Mouse (Mus musculus) stomach, postnatal 0 days (tissue): ENCODE results near the gene Slc38a2. TPM values are rescaled to one million over a fixed set of nuclear protein-coding genes. Genes with fewer than 3 reads are reported as not detected.
A peak's percentile ranks its signal among the peaks of the same experiment; 100 is the strongest.

Experiments used
- ATAC-seq: fragments of 200-750 bp; cut with Nextera tagmentation; 2 replicates; pipeline ENCODE4 v1.8.0; 2017; ENCODE audit not compliant: low FRiP score, low TSS enrichment
- DNase-seq: peaks from one replicate; pipeline ENCODE4 v3.0.0-alpha.2; 2016; ENCODE audit warnings: low spot score
- H3K27ac ChIP-seq: fragments of 300-500 bp; sonication (generic); replicated peaks from 2 replicates; pipeline ENCODE4 v1.5.1; 2014; ENCODE audit warnings: mild to moderate bottlenecking, control low read depth
- H3K27me3 ChIP-seq: fragments of 300-500 bp; sonication (generic); 2 replicates; pipeline ENCODE4 v1.6.1; 2014; ENCODE audit warnings: low read length; ENCODE audit not compliant: control insufficient read depth, insufficient read depth
- H3K36me3 ChIP-seq: fragments of 300-500 bp; sonication (generic); 2 replicates; pipeline ENCODE4 v1.6.1; 2014; ENCODE audit warnings: low read length, mixed read lengths; ENCODE audit not compliant: control insufficient read depth, insufficient read depth
- H3K4me1 ChIP-seq: fragments of 300-500 bp; sonication (generic); replicated peaks from 2 replicates; pipeline ENCODE4 v1.6.1; 2014; ENCODE audit warnings: antibody characterized with exemption; ENCODE audit not compliant: control insufficient read depth, insufficient read depth
- H3K4me2 ChIP-seq: fragments of 300-500 bp; sonication (generic); replicated peaks from 2 replicates; pipeline ENCODE4 v1.6.1; 2014; ENCODE audit warnings: low read depth, mild to moderate bottlenecking, control low read depth, moderate library complexity
- H3K4me3 ChIP-seq: fragments of 300-500 bp; sonication (generic); 2 replicates; pipeline ENCODE4 v1.5.1; 2014; ENCODE audit warnings: low read depth, low read length, control low read depth
- H3K9ac ChIP-seq: fragments of 300-500 bp; sonication (generic); 2 replicates; pipeline ENCODE4 v1.6.1; 2014; ENCODE audit warnings: mild to moderate bottlenecking, low read length, control low read depth, mixed read lengths
- H3K9me3 ChIP-seq: fragments of 300-500 bp; sonication (generic); 2 replicates; pipeline ENCODE4 v1.6.1; 2016; ENCODE audit warnings: low read length; ENCODE audit not compliant: control insufficient read depth
- CTCF ChIP-seq: IDR thresholded peaks from 2 replicates; pipeline ENCODE4 v1.5.1; 2016; ENCODE audit warnings: antibody characterized with exemption, low read depth, mild to moderate bottlenecking, moderate library complexity
- EP300 ChIP-seq: optimal IDR thresholded peaks from 2 replicates; pipeline ENCODE3; 2016; ENCODE audit warnings: antibody characterized with exemption
- WGBS: fragments of 180-500 bp; shearing (Covaris S2); extraction: QIAGEN DNeasy Blood & Tissue Kit; methylation state at CpG from one replicate; pipeline ENCODE4 v1.1.7; 2014; 5-methylcytosine and 5-hydroxymethylcytosine counted together
- polyA plus RNA-seq: library from polyadenylated mRNA; unstranded; fragments of >200 nt; fragmentation: Nextera tagmentation; extraction: Ambion mirVana; gene quantifications from 2 replicates; pipeline ENCODE4 v1.2.1, GENCODE M21; 2015

Slc38a2 gene
- polyA plus RNA-seq, 1 experiment from 2014 or later: 55.3 TPM

DNA sequence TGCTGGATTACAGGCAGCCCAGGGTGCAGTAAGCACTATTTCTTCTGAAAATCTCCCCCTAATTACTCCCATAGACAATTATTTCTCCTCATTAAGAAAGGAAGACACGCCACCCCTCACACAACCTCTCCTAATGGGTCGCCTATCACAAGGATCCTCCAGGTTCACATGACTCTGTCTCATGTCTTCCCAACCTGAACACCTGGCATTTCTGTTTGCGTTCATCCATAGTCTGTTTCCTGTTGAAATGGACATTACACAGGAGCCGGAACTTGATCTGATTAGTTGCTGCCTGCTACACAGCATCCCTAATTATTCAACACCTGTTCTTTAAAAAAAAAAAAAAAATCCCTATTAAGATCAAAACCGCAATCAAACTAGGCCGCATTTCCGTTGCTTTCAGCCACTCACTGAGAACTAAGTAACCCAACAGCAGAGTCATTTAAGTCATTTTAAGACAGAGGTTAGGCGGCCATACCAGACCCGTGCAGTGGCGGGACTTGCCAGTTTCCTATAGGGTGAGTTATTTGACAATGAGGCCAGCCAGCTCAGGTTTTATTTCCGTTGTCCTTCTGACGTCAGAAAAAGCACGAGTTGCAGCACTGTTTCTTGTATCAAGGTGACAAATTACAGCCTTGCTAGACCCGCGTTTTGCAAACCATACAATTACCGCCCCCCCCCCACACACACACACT lies 59.1 kb downstream of the Slc38a2 start:
- H3K27ac ChIP-seq: peak overlapping the region; percentile 90
- 24% methylated on average over 16 of the region's 16 CpGs for WGBS
- H3K9me3 ChIP-seq: no peaks in the 10 kb centered on the region
- ATAC-seq (no peak), DNase-seq (peak; percentile 59)
- H3K27me3 ChIP-seq: no peaks in the 10 kb centered on the region
- H3K9ac ChIP-seq: peak overlapping the region; percentile 74
- 0 out of 2 replicates have a peak, but pooled peaks cover 2% of the 10 kb centered on the region for H3K4me1 ChIP-seq
- H3K4me2 ChIP-seq: peak overlapping the region; percentile 95
- no peaks in the 10 kb centered on the region for H3K36me3 ChIP-seq
- TF ChIP-seq CTCF (no peak), EP300 (no peak)
- peak overlapping the region; percentile 66 for H3K4me3 ChIP-seq

DNA sequence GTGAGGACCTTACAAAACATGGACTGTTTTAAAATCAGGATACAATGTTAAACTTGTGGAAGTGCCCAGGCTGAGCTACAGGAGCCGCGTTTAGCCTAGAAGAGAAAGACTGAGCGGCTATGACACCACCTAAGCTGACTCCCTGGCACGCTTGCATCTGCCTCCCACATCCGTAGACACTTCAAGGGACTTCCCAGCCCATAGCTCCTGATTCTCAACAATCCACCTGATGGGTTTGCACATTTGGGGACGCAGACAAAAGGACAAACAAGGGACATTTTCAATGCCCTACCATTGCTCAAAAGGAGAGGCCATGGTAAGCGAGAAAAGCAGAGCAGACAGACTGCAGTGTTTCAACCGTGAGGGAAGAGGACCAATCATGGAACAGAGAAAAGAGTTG lies 59.9 kb downstream of the Slc38a2 start:
- WGBS: 75% methylated on average over 8 of the region's 8 CpGs
- Histone ChIP-seq H3K4me1 (0 out of 2 replicates have a peak, but pooled peaks cover 2% of the 10 kb centered on the region), H3K9me3 (no peaks in the 10 kb centered on the region), H3K9ac (no peak overlapping the region), H3K4me3 (peak overlapping the region; percentile 66), H3K27me3 (no peaks in the 10 kb centered on the region), H3K36me3 (no peaks in the 10 kb centered on the region), H3K4me2 (peak overlapping the region; percentile 95), H3K27ac (no peak overlapping the region)
- no peak for DNase-seq
- TF ChIP-seq CTCF (no peak), EP300 (no peak)
- ATAC-seq: no peak

DNA sequence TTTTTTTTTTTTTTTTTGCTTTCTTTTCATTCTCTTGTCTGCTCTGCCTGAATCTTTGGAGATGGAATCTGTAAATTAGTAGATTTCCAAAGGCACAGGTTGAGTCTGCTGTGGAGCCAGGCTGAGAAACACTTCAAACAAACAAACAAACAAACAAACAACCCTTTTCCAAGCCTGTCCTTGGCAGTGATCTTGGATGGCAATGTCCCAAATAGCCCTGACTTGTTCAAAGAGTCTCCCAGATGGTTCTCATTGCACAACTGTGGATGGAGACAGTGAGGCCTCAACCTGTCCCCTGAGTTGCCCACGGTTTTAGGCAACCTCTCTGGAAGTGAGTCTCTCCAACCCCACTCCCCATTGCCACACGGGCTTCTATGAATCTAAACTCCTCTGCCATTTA lies 60.9 kb downstream of the Slc38a2 start:
- no peaks in the 10 kb centered on the region for H3K36me3 ChIP-seq
- no peaks in the 10 kb centered on the region for H3K27me3 ChIP-seq
- WGBS: 73% methylated on average over 2 of the region's 2 CpGs
- TF ChIP-seq EP300: no peak
- TF ChIP-seq CTCF: no peak
- no peak overlapping the region for H3K9ac ChIP-seq
- H3K4me3 ChIP-seq: no peak overlapping the region
- no peak overlapping the region for H3K4me2 ChIP-seq
- ATAC-seq (no peak), DNase-seq (no peak)
- no peaks in the 10 kb centered on the region for H3K9me3 ChIP-seq
- no peak overlapping the region for H3K27ac ChIP-seq
- 0 out of 2 replicates have a peak, but pooled peaks cover 2% of the 10 kb centered on the region for H3K4me1 ChIP-seq

DNA sequence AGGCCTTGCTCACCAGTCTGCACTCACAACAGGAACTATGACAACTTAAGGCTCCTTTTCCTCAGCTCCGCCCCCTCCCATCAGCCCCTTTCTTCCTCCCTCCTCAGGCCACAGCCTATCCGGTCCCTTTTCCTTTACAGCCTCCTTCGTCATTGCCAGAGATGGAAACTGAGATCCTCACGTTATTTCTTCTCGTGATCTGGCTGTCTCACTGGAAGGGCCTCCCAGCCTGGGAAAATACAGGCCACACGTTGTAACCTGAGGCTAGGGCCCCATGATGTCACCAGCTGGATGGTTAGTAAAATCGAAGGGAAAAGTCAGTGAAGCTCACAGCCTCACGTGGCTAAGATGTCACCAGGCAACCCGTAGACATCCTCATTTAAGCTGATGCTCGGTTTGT lies 61.4 kb downstream of the Slc38a2 start:
- no peak for ATAC-seq
- no peak overlapping the region for H3K9ac ChIP-seq
- H3K4me3 ChIP-seq: no peak overlapping the region
- DNase-seq: no peak
- TF ChIP-seq EP300 (no peak), CTCF (no peak)
- H3K27me3 ChIP-seq: no peaks in the 10 kb centered on the region
- no peak overlapping the region for H3K27ac ChIP-seq
- 51% methylated on average over 10 of the region's 10 CpGs for WGBS
- H3K36me3 ChIP-seq: no peaks in the 10 kb centered on the region
- H3K4me2 ChIP-seq: no peak overlapping the region
- H3K4me1 ChIP-seq: 0 out of 2 replicates have a peak, but pooled peaks cover 2% of the 10 kb centered on the region
- H3K9me3 ChIP-seq: no peaks in the 10 kb centered on the region

Other genes with a start within 250 kb of the Slc38a2 start
- gene Scaf11, start 238.9 kb downstream of the Slc38a2 start, polyA plus RNA-seq: 44.1 and 47.4 TPM in 2 replicates
- 34.4 and 38.5 TPM in 2 replicates for gene Slc38a1, start 56.8 kb downstream of the Slc38a2 start, polyA plus RNA-seq